Mouse (Mus musculus): Measurements from ENCODE around the gene Gucy2c. TPM values are rescaled to one million over a fixed set of nuclear protein-coding genes. Genes with fewer than 3 reads are reported as not detected.

The Gucy2c gene
- polyA plus RNA-seq, 1 experiment, result not detected

- H3K36me3 ChIP-seq (ENCODE audit: control insufficient read depth), result no peaks in the 10 kb centered on the region
These were observed 59.0 kb downstream of the Gucy2c start for GRCm38 (mm10) chr6:136722565-136722964.

GRCm38 (mm10) chr6:136721925-136722324, 59.6 kb downstream of the Gucy2c start:
- Histone ChIP-seq H3K27me3 (ENCODE audit: control insufficient read depth) (no peaks in the 10 kb centered on the region), H3K4me3 (replicated peaks) (no peak overlapping the region), H3K36me3 (ENCODE audit: control insufficient read depth) (no peaks in the 10 kb centered on the region), H3K9me3 (ENCODE audit: control insufficient read depth, low read length) (no peaks in the 10 kb centered on the region), H3K4me1 (ENCODE audit: control insufficient read depth) (no peaks in the 10 kb centered on the region)
- TF ChIP-seq TAL1 (IDR thresholded peaks at IDR 0.05; ENCODE audit: low read length) (no peak), GATA1 (IDR thresholded peaks at IDR 0.05; ENCODE audit: low read length) (no peak)

More at GRCm38 (mm10) chr6:136722565-136722964, 59.0 kb downstream of the Gucy2c start:
- H3K4me1 ChIP-seq (ENCODE audit: control insufficient read depth), result no peaks in the 10 kb centered on the region
- H3K4me3 ChIP-seq (replicated peaks), result no peak overlapping the region
- H3K27me3 ChIP-seq (ENCODE audit: control insufficient read depth), result no peaks in the 10 kb centered on the region
- no peaks in the 10 kb centered on the region for H3K9me3 ChIP-seq (ENCODE audit: control insufficient read depth, low read length)
- TF ChIP-seq GATA1 (IDR thresholded peaks at IDR 0.05; ENCODE audit: low read length), result no peak
- TF ChIP-seq TAL1 (IDR thresholded peaks at IDR 0.05; ENCODE audit: low read length), result no peak

GRCm38 (mm10) chr6:136720436-136720835, 61.1 kb downstream of the Gucy2c start:
- H3K36me3 ChIP-seq (ENCODE audit: control insufficient read depth), result no peaks in the 10 kb centered on the region
- TF ChIP-seq GATA1 (IDR thresholded peaks at IDR 0.05; ENCODE audit: low read length) (no peak), TAL1 (IDR thresholded peaks at IDR 0.05; ENCODE audit: low read length) (no peak)
- no peak overlapping the region for H3K4me3 ChIP-seq (replicated peaks)
- H3K27me3 ChIP-seq (ENCODE audit: control insufficient read depth), result no peaks in the 10 kb centered on the region
- no peaks in the 10 kb centered on the region for H3K9me3 ChIP-seq (ENCODE audit: control insufficient read depth, low read length)
- no peaks in the 10 kb centered on the region for H3K4me1 ChIP-seq (ENCODE audit: control insufficient read depth)

- H3K4me3 ChIP-seq (replicated peaks), result no peak overlapping the region
- no peaks in the 10 kb centered on the region for H3K36me3 ChIP-seq (ENCODE audit: control insufficient read depth)
- no peak for TF ChIP-seq GATA1 (IDR thresholded peaks at IDR 0.05; ENCODE audit: low read length)
- TF ChIP-seq TAL1 (IDR thresholded peaks at IDR 0.05; ENCODE audit: low read length), result no peak
- H3K27me3 ChIP-seq (ENCODE audit: control insufficient read depth), result no peaks in the 10 kb centered on the region
- H3K4me1 ChIP-seq (ENCODE audit: control insufficient read depth), result no peaks in the 10 kb centered on the region
- H3K9me3 ChIP-seq (ENCODE audit: control insufficient read depth, low read length), result no peaks in the 10 kb centered on the region
These were observed 65.6 kb downstream of the Gucy2c start for GRCm38 (mm10) chr6:136715881-136716431.

- no peaks in the 10 kb centered on the region for H3K9me3 ChIP-seq (ENCODE audit: control insufficient read depth, low read length)
- no peaks in the 10 kb centered on the region for H3K27me3 ChIP-seq (ENCODE audit: control insufficient read depth)
- TF ChIP-seq GATA1 (IDR thresholded peaks at IDR 0.05; ENCODE audit: low read length) (no peak), TAL1 (IDR thresholded peaks at IDR 0.05; ENCODE audit: low read length) (no peak)
- no peak overlapping the region for H3K4me3 ChIP-seq (replicated peaks)
- no peaks in the 10 kb centered on the region for H3K36me3 ChIP-seq (ENCODE audit: control insufficient read depth)
- H3K4me1 ChIP-seq (ENCODE audit: control insufficient read depth), result no peaks in the 10 kb centered on the region
These were observed 67.5 kb downstream of the Gucy2c start for GRCm38 (mm10) chr6:136714097-136714496.

- TF ChIP-seq TAL1 (IDR thresholded peaks at IDR 0.05; ENCODE audit: low read length), result no peak
- no peak for TF ChIP-seq GATA1 (IDR thresholded peaks at IDR 0.05; ENCODE audit: low read length)
- H3K27me3 ChIP-seq (ENCODE audit: control insufficient read depth), result no peaks in the 10 kb centered on the region
- H3K4me1 ChIP-seq (ENCODE audit: control insufficient read depth), result no peaks in the 10 kb centered on the region
- H3K36me3 ChIP-seq (ENCODE audit: control insufficient read depth), result no peaks in the 10 kb centered on the region
- H3K4me3 ChIP-seq (replicated peaks), result no peak overlapping the region
- H3K9me3 ChIP-seq (ENCODE audit: control insufficient read depth, low read length), result no peaks in the 10 kb centered on the region
These were observed 71.2 kb downstream of the Gucy2c start for GRCm38 (mm10) chr6:136710408-136710807.

GRCm38 (mm10) chr6:136708597-136708996, 73.0 kb downstream of the Gucy2c start:
- TF ChIP-seq GATA1 (IDR thresholded peaks at IDR 0.05; ENCODE audit: low read length), result no peak
- no peak for TF ChIP-seq TAL1 (IDR thresholded peaks at IDR 0.05; ENCODE audit: low read length)
- Histone ChIP-seq H3K4me3 (replicated peaks) (no peak overlapping the region), H3K27me3 (ENCODE audit: control insufficient read depth) (no peaks in the 10 kb centered on the region), H3K36me3 (ENCODE audit: control insufficient read depth) (no peaks in the 10 kb centered on the region), H3K4me1 (ENCODE audit: control insufficient read depth) (no peaks in the 10 kb centered on the region), H3K9me3 (ENCODE audit: control insufficient read depth, low read length) (no peaks in the 10 kb centered on the region)

GRCm38 (mm10) chr6:136701878-136702277, 79.7 kb downstream of the Gucy2c start:
- no peak overlapping the region for H3K4me3 ChIP-seq (replicated peaks)
- H3K27me3 ChIP-seq (ENCODE audit: control insufficient read depth), result no peaks in the 10 kb centered on the region
- no peaks in the 10 kb centered on the region for H3K36me3 ChIP-seq (ENCODE audit: control insufficient read depth)
- H3K9me3 ChIP-seq (ENCODE audit: control insufficient read depth, low read length), result no peaks in the 10 kb centered on the region
- no peak for TF ChIP-seq TAL1 (IDR thresholded peaks at IDR 0.05; ENCODE audit: low read length)
- TF ChIP-seq GATA1 (IDR thresholded peaks at IDR 0.05; ENCODE audit: low read length), result no peak
- H3K4me1 ChIP-seq (ENCODE audit: control insufficient read depth), result no peaks in the 10 kb centered on the region

GRCm38 (mm10) chr6:136701185-136701584, 80.4 kb downstream of the Gucy2c start:
- TF ChIP-seq GATA1 (IDR thresholded peaks at IDR 0.05; ENCODE audit: low read length) (no peak), TAL1 (IDR thresholded peaks at IDR 0.05; ENCODE audit: low read length) (no peak)
- no peak overlapping the region for H3K4me3 ChIP-seq (replicated peaks)

GRCm38 (mm10) chr6:136691314-136691713, 90.3 kb downstream of the Gucy2c start:
- no peak for TF ChIP-seq TAL1 (IDR thresholded peaks at IDR 0.05; ENCODE audit: low read length)
- TF ChIP-seq GATA1 (IDR thresholded peaks at IDR 0.05; ENCODE audit: low read length), result no peak
- Histone ChIP-seq H3K4me3 (replicated peaks) (no peak overlapping the region), H3K4me1 (ENCODE audit: control insufficient read depth) (no peaks in the 10 kb centered on the region), H3K9me3 (ENCODE audit: control insufficient read depth, low read length) (peaks cover 5% of the 10 kb centered on the region; the same call in 1 of the 2 replicates), H3K36me3 (ENCODE audit: control insufficient read depth) (no peaks in the 10 kb centered on the region), H3K27me3 (ENCODE audit: control insufficient read depth) (no peaks in the 10 kb centered on the region)

More at GRCm38 (mm10) chr6:136701185-136701584, 80.4 kb downstream of the Gucy2c start:
- H3K4me1 ChIP-seq (ENCODE audit: control insufficient read depth), result no peaks in the 10 kb centered on the region
- no peaks in the 10 kb centered on the region for H3K9me3 ChIP-seq (ENCODE audit: control insufficient read depth, low read length)
- no peaks in the 10 kb centered on the region for H3K36me3 ChIP-seq (ENCODE audit: control insufficient read depth)
- no peaks in the 10 kb centered on the region for H3K27me3 ChIP-seq (ENCODE audit: control insufficient read depth)
